Mouse (Mus musculus) heart, embryonic 12.5 days (tissue): ENCODE results near the gene Zfp81. TPM values are rescaled to one million over a fixed set of nuclear protein-coding genes. Genes with fewer than 3 reads are reported as not detected.

ENCODE experiments used
- polyA plus RNA-seq: library from polyadenylated mRNA; unstranded; fragments of >200 nt; fragmentation: Nextera tagmentation; extraction: Ambion mirVana; gene quantifications from 2 replicates; pipeline ENCODE4 v1.2.1, GENCODE M21; 2016

Zfp81 gene
- polyA plus RNA-seq, 1 experiment from 2014 or later: 6.5 TPM

Other genes with a start within 250 kb of the Zfp81 start
- not detected in 2 replicates for gene Morc2b, start 219.2 kb downstream of the Zfp81 start, polyA plus RNA-seq
- gene Olfr55, start 190.4 kb downstream of the Zfp81 start, polyA plus RNA-seq: not detected in 2 replicates
- gene Olfr239, start 167.6 kb downstream of the Zfp81 start, polyA plus RNA-seq: not detected in 2 replicates
- 0.05 TPM in 1 of 2 replicates, not detected in the other for gene Olfr1564, start 137.2 kb downstream of the Zfp81 start, polyA plus RNA-seq
- 13.0 and 15.3 TPM in 2 replicates for gene Zfp955a, start 103.7 kb downstream of the Zfp81 start, polyA plus RNA-seq
- not detected in 2 replicates for gene Olfr63, start 94.2 kb downstream of the Zfp81 start, polyA plus RNA-seq
- gene Zfp955b, start 69.3 kb downstream of the Zfp81 start, polyA plus RNA-seq: 8.8 and 9.2 TPM in 2 replicates
- gene Zfp101, start 35.8 kb upstream of the Zfp81 start, polyA plus RNA-seq: 8.0 and 8.1 TPM in 2 replicates
- gene Actl9, start 74.0 kb upstream of the Zfp81 start, polyA plus RNA-seq: not detected in 2 replicates
- gene Adamts10, start 165.3 kb upstream of the Zfp81 start, polyA plus RNA-seq: 44.1 and 49.0 TPM in 2 replicates
- gene Myo1f, start 196.8 kb upstream of the Zfp81 start, polyA plus RNA-seq: 1.6 and 1.9 TPM in 2 replicates